ENCODE assay signal across 22 mouse cellular contexts in genomic region chr6:108261506-108261905, GRCm38 (mm10). TPM values are rescaled to one million over a fixed set of nuclear protein-coding genes. Genes with fewer than 3 reads are reported as not detected.
DNase-seq lines count a peak whose midpoint lies in the region; ATAC-seq and TF ChIP-seq lines count a peak whose summit lies in the region.
"Had no signal": no experiment of that assay in that cellular context is flagged by ENCODE, and none has a peak within 500 bp of the region (broad histone marks: within the 10 kb centered on the region; RNA-seq: fewer than 3 reads in every experiment).

No protein-coding gene starts in this region.

- H3K36me3 ChIP-seq in kidney, embryonic 14.5 days (ENCODE audit: control insufficient read depth, insufficient read depth, low read length), result no peaks in the 10 kb centered on the region
- H3K36me3 ChIP-seq in MEL (ENCODE audit: control insufficient read depth in 1 of 2, insufficient read depth in 2 of 2, low read length in 2 of 2), result peaks cover 0 to 28% of the 10 kb centered on the region in 2 experiments; a peak in 3 of 4 replicates
- H3K36me3 ChIP-seq: embryonic facial prominence, embryonic 10.5 days; embryonic facial prominence, embryonic 12.5 days; forebrain, embryonic 15.5 days had no signal

- no peak overlapping the region for H3K27ac ChIP-seq in kidney, embryonic 14.5 days (ENCODE audit: low read depth, low read length)
- H3K27ac ChIP-seq in MEL (ENCODE audit: control insufficient read depth, low read depth, low read length), result no peak overlapping the region
- H3K27ac ChIP-seq: embryonic facial prominence, embryonic 10.5 days; embryonic facial prominence, embryonic 12.5 days; forebrain, embryonic 13.5 days; forebrain, embryonic 15.5 days had no signal

- peak; percentile 11 for DNase-seq in kidney, adult 18-20 months
- DNase-seq in MEL (ENCODE audit: low read depth, low spot score) (peak; percentile 58), MEL-GATA-1-ER (ENCODE audit: extremely low read depth, low read depth) (peak; percentile 50)
- DNase-seq in urinary bladder, postnatal 25 days (ENCODE audit: low spot score), result no peak
- DNase-seq in layer of hippocampus, postnatal 10 days (ENCODE audit: low spot score in 2 of 2), result no peak
- DNase-seq in left cerebral cortex, adult 9 months (ENCODE audit: low spot score in 2 of 2), result no peak
- DNase-seq: adrenal gland, adult 2 months; adrenal gland, postnatal 10 days; adrenal gland, postnatal 25 days; cerebellum, adult 11 months; cerebellum, adult 18-20 months; cerebellum, adult 8-10 months; cerebellum, adult 9-11 months; cerebellum, postnatal 14 days; cerebellum, postnatal 36 days; forebrain, postnatal 0 days had no signal

- no peak overlapping the region for H3K4me3 ChIP-seq in kidney, embryonic 14.5 days (ENCODE audit: low read length)
- no peak overlapping the region for H3K4me3 ChIP-seq in MEL (ENCODE audit: control insufficient read depth in 1 of 2, insufficient read depth in 1 of 2, low read depth in 2 of 2, low read length in 2 of 2)
- H3K4me3 ChIP-seq: embryonic facial prominence, embryonic 10.5 days; embryonic facial prominence, embryonic 12.5 days; forebrain, embryonic 13.5 days; forebrain, embryonic 15.5 days had no signal

- H3K9me3 ChIP-seq in kidney, embryonic 14.5 days (ENCODE audit: control insufficient read depth, low read length), result no peaks in the 10 kb centered on the region
- no peaks in the 10 kb centered on the region for H3K9me3 ChIP-seq in MEL (replicated peaks; ENCODE audit: insufficient read depth, low read length)
- H3K9me3 ChIP-seq: embryonic facial prominence, embryonic 10.5 days; embryonic facial prominence, embryonic 12.5 days; forebrain, embryonic 13.5 days; forebrain, embryonic 15.5 days had no signal

- no peak for TF ChIP-seq CTCF in MEL (IDR thresholded peaks at IDR 0.05 in 2 of 3, conservative IDR thresholded peaks at IDR 0.05 in 1 of 3; ENCODE audit: control insufficient read depth in 1 of 3, insufficient read depth in 1 of 3, low read depth in 2 of 3, low read length in 3 of 3, poor library complexity in 1 of 3, severe bottlenecking in 1 of 3)

- peak; percentile 16 to 46; a peak in 2 of 4 replicates for TF ChIP-seq EP300 in MEL (IDR thresholded peaks at IDR 0.05; ENCODE audit: low read depth in 1 of 2, low read length in 2 of 2)

- no peaks in the 10 kb centered on the region for H3K27me3 ChIP-seq in kidney, embryonic 14.5 days (ENCODE audit: control insufficient read depth, insufficient read depth, low read length)
- H3K27me3 ChIP-seq in MEL (ENCODE audit: control insufficient read depth in 1 of 2, insufficient read depth in 2 of 2, low read length in 2 of 2), result no peaks in the 10 kb centered on the region
- H3K27me3 ChIP-seq: embryonic facial prominence, embryonic 12.5 days; forebrain, embryonic 13.5 days; forebrain, embryonic 15.5 days had no signal

- TF ChIP-seq RAD21 in MEL (IDR thresholded peaks at IDR 0.05; ENCODE audit: low read depth, low read length), result no peak

- ATAC-seq in kidney, embryonic 14.5 days (ENCODE audit: low FRiP score, low TSS enrichment), result no peak
- 0 out of 2 replicates have a peak, but pooled peaks have one; percentile 23 for ATAC-seq in megakaryocyte progenitor cell, adult 5-6 weeks (replicated peaks; ENCODE audit: poor library complexity)
- ATAC-seq: forebrain, embryonic 13.5 days; forebrain, embryonic 15.5 days; forebrain, postnatal 0 days had no signal

- no peak overlapping the region for H3K4me2 ChIP-seq in kidney, embryonic 14.5 days (replicated peaks; ENCODE audit: low read depth, low read length)
- H3K4me2 ChIP-seq: embryonic facial prominence, embryonic 12.5 days; forebrain, embryonic 13.5 days; forebrain, embryonic 15.5 days had no signal

- 80% methylated on average over 3 of the region's 3 CpGs for WGBS in kidney, embryonic 14.5 days

- H3K9ac ChIP-seq in kidney, embryonic 14.5 days (ENCODE audit: low read depth, low read length), result no peak overlapping the region
- H3K9ac ChIP-seq in MEL (ENCODE audit: control insufficient read depth, low read depth, low read length, poor library complexity, severe bottlenecking), result no peak overlapping the region
- H3K9ac ChIP-seq: embryonic facial prominence, embryonic 12.5 days; forebrain, embryonic 13.5 days; forebrain, embryonic 15.5 days; forebrain, postnatal 0 days had no signal

- TF ChIP-seq POLR2A in MEL (IDR thresholded peaks at IDR 0.05; ENCODE audit: control insufficient read depth in 1 of 2, insufficient read depth in 1 of 2, low read depth in 1 of 2, low read length in 2 of 2, poor library complexity in 1 of 2), result no peak

- no peaks in the 10 kb centered on the region; the same call in 1 of the 2 replicates for H3K79me2 ChIP-seq in MEL (ENCODE audit: control insufficient read depth, insufficient read depth, low read length, poor library complexity)

- H3K4me1 ChIP-seq in kidney, embryonic 14.5 days (ENCODE audit: control insufficient read depth, insufficient read depth, low read length), result peaks cover 12% of the 10 kb centered on the region
- H3K4me1 ChIP-seq in MEL (ENCODE audit: control insufficient read depth in 1 of 2, insufficient read depth in 2 of 2, low read length in 2 of 2), result peaks cover 17 to 19% of the 10 kb centered on the region in 2 experiments

TF ChIP-seq in MEL, 35 proteins besides CTCF, POLR2A, EP300 and RAD21:
- TF ChIP-seq CHD2 (IDR thresholded peaks at IDR 0.05; ENCODE audit: low read length) (no peak), ZMIZ1 (IDR thresholded peaks at IDR 0.05; ENCODE audit: low read depth, low read length) (no peak), TCF12 (IDR thresholded peaks at IDR 0.05; ENCODE audit: low read depth, low read length) (no peak), ETS1 (IDR thresholded peaks at IDR 0.05; ENCODE audit: low read depth, low read length) (no peak), MAFK (IDR thresholded peaks at IDR 0.05; ENCODE audit: borderline replicate concordance, low read depth, low read length) (no peak), GABPA (IDR thresholded peaks at IDR 0.05; ENCODE audit: low read depth, low read length) (no peak), NELFE (IDR thresholded peaks at IDR 0.05; ENCODE audit: low read depth, low read length) (no peak)

RNA-seq across cellular contexts. Expression of gene Itpr1, which starts 48.6 kb away (rescaled TPM):
- 13.8 and 22.4 TPM in 2 replicates for polyA plus RNA-seq in kidney, embryonic 14.5 days (2014; fragmentation: Nextera tagmentation; extraction: Ambion mirVana)
- 12.2 and 15.6 TPM in 2 replicates for total RNA-seq in MEL (2012; rRNA removed)
- 10 to 100 TPM in 1 of 2 experiments, not detected in 1; 19.0 TPM for polyA plus RNA-seq in MEL (2012; ENCODE audit: insufficient read depth in 1 of 2, insufficient read length in 2 of 2, low read depth in 1 of 2, low replicate concordance in 2 of 2, missing spikeins in 1 of 2)
- 36.5 and 40.4 TPM in 2 replicates for total RNA-seq in megakaryocyte progenitor cell, adult 5-6 weeks (2015)
- 76.6 and 90.4 TPM in 2 replicates for total RNA-seq in megakaryocyte progenitor cell, adult 5-6 weeks (2017)
- total RNA-seq in layer of hippocampus, postnatal 10 days (2021), result 10 to 100 TPM; 79.2 to 94.8 TPM

Comparison
In these comparisons a context has a peak if more than half of its experiments do, and no peak if none do; other contexts are left out.
1. DNase-seq: peak in kidney, adult 18-20 months (single experiment), MEL (single experiment) and MEL-GATA-1-ER (single experiment); none in urinary bladder, postnatal 25 days (single experiment), layer of hippocampus, postnatal 10 days (0 of 2) and left cerebral cortex, adult 9 months (0 of 2).